Mouse (Mus musculus) E14TG2a.4 (cell line): ENCODE results near the gene Pank2.

Source experiments
- CTCF ChIP-seq: conservative IDR thresholded peaks from 2 replicates; pipeline ENCODE4 v1.5.1; 2014; ENCODE audit warnings: low read length
- POU5F1 ChIP-seq: IDR thresholded peaks from 2 replicates; pipeline ENCODE4 v1.6.1; 2014; ENCODE audit warnings: low read length, borderline replicate concordance

- TF ChIP-seq CTCF = no peak
- TF ChIP-seq POU5F1 = no peak
Measured at GRCm38 (mm10) chr2:131265056-131265455, 2.8 kb downstream of the Pank2 start.
